Mouse (Mus musculus): ENCODE results near the gene Tfr2.

DNA sequence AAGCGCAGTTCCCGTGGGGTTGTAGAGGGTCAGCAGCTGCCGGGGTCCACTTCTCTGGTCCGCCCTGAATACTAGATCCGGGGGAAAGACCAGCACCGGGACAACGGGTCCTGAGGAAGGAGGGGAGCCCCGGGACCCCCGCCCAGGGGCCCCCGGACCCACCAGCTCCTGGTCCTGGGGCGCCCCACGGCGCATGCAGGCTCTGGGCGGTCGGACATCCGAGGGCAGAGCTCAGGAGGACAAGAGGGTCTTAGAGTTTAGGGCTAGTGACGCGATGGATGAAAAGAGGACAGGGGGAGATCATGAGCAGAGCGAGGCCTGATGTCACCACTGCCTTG is 30.6 kb downstream of the Tfr2 start:
- TF ChIP-seq POLR2A (IDR thresholded peaks at IDR 0.05; ENCODE audit: control insufficient read depth in 1 of 2, insufficient read depth in 1 of 2, low read depth in 1 of 2, low read length in 2 of 2, poor library complexity in 1 of 2) (no peak), RCOR1 (IDR thresholded peaks at IDR 0.05; ENCODE audit: low read depth, low read length) (no peak), TBP (IDR thresholded peaks at IDR 0.05; ENCODE audit: low read depth, low read length) (no peak), ETS1 (IDR thresholded peaks at IDR 0.05; ENCODE audit: low read depth, low read length) (no peak), CTCF (IDR thresholded peaks at IDR 0.05 in 2 of 3, conservative IDR thresholded peaks at IDR 0.05 in 1 of 3; ENCODE audit: control insufficient read depth in 1 of 3, insufficient read depth in 1 of 3, low read depth in 2 of 3, low read length in 3 of 3, poor library complexity in 1 of 3, severe bottlenecking in 1 of 3) (no peak), MAFK (IDR thresholded peaks at IDR 0.05; ENCODE audit: borderline replicate concordance, low read depth, low read length) (no peak)

Data from MEL (cell line).